Comparison of ENCODE assay signal across 8 mouse cellular contexts in the genomic region with DNA sequence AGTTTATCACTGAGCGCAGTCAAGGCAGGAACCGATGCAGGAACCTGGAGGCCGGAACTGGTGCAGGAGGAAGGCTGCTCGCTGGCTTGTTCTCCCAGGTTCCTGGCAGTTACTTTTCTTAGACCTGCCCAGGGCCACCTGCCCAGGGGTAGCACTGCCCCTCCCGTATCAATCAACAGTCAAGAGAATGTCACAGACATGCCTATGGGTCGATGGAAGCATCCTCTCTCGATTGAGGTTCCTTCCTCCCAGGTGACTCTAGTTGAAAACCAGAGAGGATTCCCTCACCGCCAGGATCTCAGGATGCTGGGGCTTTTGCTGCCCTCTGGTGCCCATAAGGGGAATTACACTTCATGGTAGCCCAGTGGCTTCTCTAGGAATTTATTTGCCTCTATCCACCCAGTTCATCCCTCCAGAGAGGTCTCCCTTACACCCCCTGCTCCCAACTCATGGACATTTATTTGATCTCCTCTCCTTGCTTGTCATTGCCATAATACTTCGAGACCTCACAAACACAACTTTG. TPM values are rescaled to one million over a fixed set of nuclear protein-coding genes. Genes with fewer than 3 reads are reported as not detected.
DNase-seq lines count a peak whose midpoint lies in the region; ATAC-seq lines count a peak whose summit lies in the region.

No protein-coding gene starts in this region.

- DNase-seq in adrenal gland, adult 2 months = peak; percentile 66
- DNase-seq in embryo, embryonic 10.5 days (ENCODE audit: low spot score) = peak; percentile 87
- peak; percentile 57 to 71 for DNase-seq in gastrocnemius, postnatal 4 days (ENCODE audit: low spot score in 2 of 2)
- DNase-seq in layer of hippocampus, adult 18-20 months (ENCODE audit: low spot score in 2 of 2) = peak; percentile 52 to 87
- DNase-seq in lung, postnatal 14 days = peak; percentile 79
- peak; percentile 68 for DNase-seq in right cerebral cortex, adult 18-20 months
- DNase-seq in urinary bladder, postnatal 4 days (ENCODE audit: low spot score in 2 of 2) = peak; percentile 57 to 75

- peak; percentile 65 for ATAC-seq in CD4-positive, CD25-positive, alpha-beta regulatory T cell, adult 4 months

RNA-seq across cellular contexts. Expression of gene Vwf, which starts 53.5 kb away (rescaled TPM):
- not detected for polyA plus RNA-seq in CD4-positive, CD25-positive, alpha-beta regulatory T cell, adult 4 months (2017; shearing (Covaris generic))
- total RNA-seq in adrenal gland, adult 2 months (2021) = 1 to 10 TPM; 4.5 to 8.5 TPM
- polyA plus RNA-seq in adrenal gland, adult 2 months (2012; rRNA removed) = 12.2 and 18.9 TPM in 2 replicates
- total RNA-seq in gastrocnemius, postnatal 4 days (2021) = 10 to 100 TPM; 26.3 to 26.7 TPM
- 10 to 100 TPM; 12.2 to 14.2 TPM for total RNA-seq in layer of hippocampus, adult 18-20 months (2021)

Comparison
In these comparisons a context has a peak if more than half of its experiments do, and no peak if none do; other contexts are left out.
1. Peak in every context shown above with its lines: DNase-seq and ATAC-seq.